Mouse (Mus musculus): Measurements from ENCODE around the gene Rrnad1.

- TF ChIP-seq POLR2A (IDR thresholded peaks at IDR 0.05; ENCODE audit: low read depth, low read length) (no peak), CTCF (IDR thresholded peaks at IDR 0.05; ENCODE audit: extremely low read depth, insufficient read length, insufficient replicate concordance, low read depth, low read length) (no peak)
These were observed 29.4 kb downstream of the Rrnad1 start for GRCm38 (mm10) chr3:87901036-87901624.
